Mouse (Mus musculus) lung, postnatal 14 days (tissue): ENCODE measurements around the gene Il33.

Experiments used
- DNase-seq: peaks from one replicate; pipeline ENCODE4 v3.0.0; 2021

The Il33 gene

GRCm38 (mm10) chr19:30000406-30001365 is 75.8 kb downstream of the Il33 start:
- no peak for DNase-seq

DNA sequence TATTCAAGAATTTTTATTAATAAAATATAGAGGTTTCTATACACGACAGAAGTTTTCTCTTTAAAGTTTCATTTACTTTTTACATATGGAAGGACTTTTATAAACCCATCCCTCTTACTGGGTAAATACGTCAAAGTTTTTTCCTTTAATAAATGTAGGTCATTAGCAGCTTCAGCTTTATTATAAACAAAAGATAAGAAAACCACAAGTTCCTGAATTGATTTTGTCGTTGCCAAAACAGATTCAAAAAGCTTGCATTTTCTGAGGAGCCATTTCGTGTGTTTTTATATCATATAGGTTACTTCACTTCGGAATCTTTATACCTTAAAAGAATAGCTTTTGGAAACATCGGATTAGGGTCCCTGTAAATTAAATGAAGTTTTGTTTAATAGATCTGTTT is 76.6 kb downstream of the Il33 start:
- no peak for DNase-seq

- no peak for DNase-seq
Observed at GRCm38 (mm10) chr19:30003621-30004020, 78.7 kb downstream of the Il33 start, which contains the start of gene Trpd52l3. Trpd52l3 (plus strand) TSS chr19:30003790.

DNA sequence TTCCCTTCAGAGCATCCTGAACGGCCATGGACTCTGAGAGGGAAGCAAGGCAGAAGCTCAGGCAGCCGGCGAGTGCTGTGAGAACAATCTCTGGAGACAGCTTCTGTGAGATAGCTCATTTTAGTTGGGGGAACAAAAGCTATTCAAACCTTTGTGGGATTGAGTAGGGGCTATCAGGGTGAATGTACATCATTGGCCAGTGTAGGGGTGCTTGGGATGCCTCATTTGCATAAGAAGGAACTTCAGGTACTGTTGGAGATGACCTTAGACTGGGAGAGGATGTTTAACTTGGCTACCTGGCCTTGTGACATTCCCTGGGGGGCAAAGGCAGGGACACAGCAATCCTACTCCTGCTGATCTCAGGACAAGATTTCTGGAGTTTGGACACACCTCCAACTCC is 81.5 kb downstream of the Il33 start:
- DNase-seq: no peak
